Mouse (Mus musculus): ENCODE results near the gene Tmem198b.
A peak's percentile ranks its signal among the peaks of the same experiment; 100 is the strongest.
"Not testable (repeated sequence)": the region's sequence is repeated elsewhere in the genome, so short reads cannot be mapped to it uniquely, and the experiment has no call there.

Tmem198b gene

GRCm38 (mm10) chr10:128804271-128805091, at the start of gene Tmem198b:
Gene Tmem198b, minus strand, starts transcription at chr10:128804370.
- DNase-seq: peak; percentile 59 to 60

DNA sequence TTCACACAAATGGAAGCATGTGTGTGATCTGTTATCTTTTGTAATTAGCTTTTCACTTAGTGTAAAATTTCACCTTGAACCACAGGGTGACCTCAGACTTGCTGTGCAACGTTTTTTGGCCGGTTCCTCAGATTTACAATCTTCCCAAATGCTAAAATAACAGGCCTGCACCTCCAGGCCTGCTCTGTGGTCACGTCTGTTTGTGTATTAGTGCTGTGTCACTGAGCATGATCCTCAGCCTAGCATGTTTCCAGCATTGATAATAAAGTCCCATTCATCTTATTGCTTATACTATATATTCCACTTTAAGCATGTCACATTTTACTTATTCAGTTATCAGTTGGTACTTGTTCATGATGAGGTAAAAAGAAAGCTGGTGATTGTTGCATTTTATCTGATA, 46.2 kb upstream of the Tmem198b start:
- no peak for DNase-seq

DNA sequence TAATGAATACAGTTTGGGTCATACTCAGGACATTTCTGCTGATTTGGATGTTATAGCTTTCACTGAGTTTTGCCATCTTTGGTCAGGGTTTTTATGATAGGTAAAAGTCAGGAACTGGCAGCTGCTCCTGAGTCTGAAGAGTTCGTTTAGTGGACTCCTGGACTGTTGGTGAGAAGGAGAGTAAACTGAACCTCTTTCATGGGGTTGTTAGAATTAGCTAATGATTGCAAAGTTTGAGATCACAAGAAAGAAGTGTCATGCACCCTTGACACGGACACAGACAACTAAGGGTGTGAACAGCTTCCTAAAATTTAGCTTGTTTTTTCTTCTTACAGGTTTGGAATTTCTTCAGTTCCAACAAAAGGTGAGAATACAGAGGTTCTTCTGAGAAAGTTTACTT, 44.3 kb upstream of the Tmem198b start:
- no peak for DNase-seq

GRCm38 (mm10) chr10:128846664-128847063, 42.5 kb upstream of the Tmem198b start:
- no peak for DNase-seq

- DNase-seq: no peak
Observed at GRCm38 (mm10) chr10:128845516-128845915, 41.3 kb upstream of the Tmem198b start.

- no peak for DNase-seq
Observed at GRCm38 (mm10) chr10:128843260-128843659, 39.1 kb upstream of the Tmem198b start.

DNA sequence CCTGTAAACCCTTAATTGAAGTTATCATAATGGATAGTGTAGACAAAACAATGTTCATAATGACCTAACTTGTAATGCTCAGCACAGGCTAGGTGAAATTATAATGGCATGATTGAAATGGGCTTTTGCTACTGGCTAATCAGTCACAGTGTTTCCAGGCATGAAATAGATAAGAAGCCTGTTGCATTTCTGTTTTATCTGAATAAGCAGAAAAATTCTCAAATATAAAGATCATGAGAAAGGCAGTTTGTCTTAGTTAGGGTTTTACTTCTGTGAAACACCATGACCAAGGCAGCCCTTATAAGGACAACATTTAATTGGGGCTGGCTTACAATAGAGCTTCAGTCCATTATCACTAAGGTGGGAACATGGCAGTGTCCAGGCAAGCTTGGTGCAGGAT, 36.4 kb upstream of the Tmem198b start:
- DNase-seq: no peak

DNA sequence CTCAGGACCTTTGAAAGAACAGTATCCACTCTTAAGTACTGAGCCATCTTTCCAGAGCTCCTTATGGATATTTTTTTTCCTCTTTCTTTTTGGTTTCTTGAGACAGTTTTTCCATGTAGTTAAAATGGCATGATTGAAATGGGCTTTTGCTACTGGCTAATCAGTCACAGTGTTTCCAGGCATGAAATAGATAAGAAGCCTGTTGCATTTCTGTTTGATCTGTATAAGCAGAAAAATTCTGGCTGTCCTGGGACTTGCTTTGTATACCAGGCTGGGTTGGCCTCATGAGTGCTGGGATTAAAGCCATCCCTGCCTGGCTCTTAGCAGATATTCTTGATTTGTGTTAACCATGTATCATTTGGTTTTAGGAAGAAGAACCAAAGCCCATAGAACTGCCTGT, 35.3 kb upstream of the Tmem198b start:
- DNase-seq: no peak

DNA sequence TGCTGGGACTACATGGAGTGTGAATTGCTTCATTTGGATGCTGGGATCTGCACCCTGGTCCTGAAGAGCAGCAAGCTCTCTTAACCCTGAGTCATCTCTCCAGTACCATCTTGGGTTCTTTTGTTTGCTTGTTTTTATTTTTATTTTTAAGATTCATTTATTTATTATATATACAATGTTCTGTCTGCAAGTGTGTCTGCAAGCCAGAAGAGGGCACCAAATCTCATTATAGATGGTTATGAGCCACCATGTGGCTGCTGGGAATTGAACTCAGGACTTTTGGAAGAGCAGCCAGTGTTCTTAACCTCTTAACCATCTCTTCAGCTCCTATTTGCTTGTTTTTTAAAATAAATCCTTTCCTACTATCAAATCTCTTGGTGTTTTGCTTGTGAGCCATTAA, 33.2 kb upstream of the Tmem198b start:
- no peak for DNase-seq

DNA sequence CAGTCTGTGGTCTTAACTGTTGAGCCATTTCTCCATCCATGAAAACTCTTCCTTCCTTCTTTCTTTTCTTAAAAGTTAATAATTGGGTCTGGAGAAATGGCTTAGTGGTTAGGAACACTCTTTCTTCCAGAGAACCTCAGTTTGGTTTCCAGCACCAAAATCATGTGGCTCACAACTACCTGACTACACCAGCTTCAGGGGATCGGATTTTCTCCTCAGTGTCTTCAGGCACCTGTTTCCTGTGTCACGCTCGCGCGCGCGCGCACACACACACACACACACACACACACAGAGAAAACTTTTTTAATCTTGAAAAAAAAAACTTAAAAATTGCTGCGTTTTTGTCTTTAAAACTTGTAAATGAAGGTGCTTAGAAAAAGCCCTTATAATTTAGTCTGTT, 19.7 kb upstream of the Tmem198b start:
- DNase-seq: peak in 1 of 2 experiments; percentile 44

GRCm38 (mm10) chr10:128823087-128823486, 18.9 kb upstream of the Tmem198b start:
- not testable (repeated sequence) for DNase-seq

GRCm38 (mm10) chr10:128822135-128822534, 18.0 kb upstream of the Tmem198b start:
- no peak for DNase-seq

- peak; percentile 93 to 95 for DNase-seq
Observed at GRCm38 (mm10) chr10:128821358-128822056, 17.3 kb upstream of the Tmem198b start, which contains the start of gene Ormdl2. Gene Ormdl2, minus strand, starts transcription at chr10:128821645.

GRCm38 (mm10) chr10:128820217-128820616, 16.0 kb upstream of the Tmem198b start:
- no peak for DNase-seq

DNA sequence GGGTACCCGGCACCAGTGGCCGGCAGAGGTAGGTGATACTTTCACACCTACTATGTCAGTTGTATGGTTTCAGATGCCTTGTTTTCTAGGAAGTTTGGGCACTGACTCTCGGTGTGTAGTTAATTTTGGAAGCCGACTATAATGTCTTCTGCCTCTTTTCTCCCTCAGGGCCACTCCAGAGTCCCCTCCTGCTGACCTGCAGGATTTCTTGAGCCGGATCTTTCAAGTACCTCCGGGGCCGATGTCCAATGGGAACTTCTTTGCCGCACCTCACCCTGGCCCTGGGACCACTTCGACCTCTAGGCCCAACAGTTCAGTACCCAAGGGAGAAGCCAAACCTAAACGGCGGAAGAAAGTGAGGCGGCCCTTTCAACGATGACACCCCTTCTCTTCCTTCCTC, 12.9 kb upstream of the Tmem198b start, which contains the start of gene Sarnp:
Gene Sarnp (plus strand): TSS at position 301 of the 400 bp plus-strand sequence.
- DNase-seq: no peak

DNA sequence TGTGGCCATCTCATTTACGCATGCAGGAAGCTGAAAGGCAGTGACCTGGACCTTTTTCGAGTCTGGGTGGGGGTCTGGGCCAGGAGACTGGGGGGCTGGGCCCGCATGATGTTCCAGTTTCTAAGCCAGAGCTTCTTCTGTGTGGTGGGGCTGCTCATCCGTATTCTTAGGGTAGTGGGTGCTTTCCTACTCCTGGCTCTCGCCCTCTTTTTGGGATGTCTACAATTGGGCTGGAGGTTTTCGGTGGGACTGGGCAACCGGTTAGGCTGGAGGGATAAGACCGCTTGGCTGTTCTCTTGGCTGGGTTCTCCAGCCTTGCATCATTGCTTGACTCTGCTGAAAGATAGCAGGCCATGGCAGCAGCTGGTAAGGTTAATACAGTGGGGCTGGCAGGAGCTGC, 2.8 kb upstream of the Tmem198b start:
- DNase-seq: no peak

DNA sequence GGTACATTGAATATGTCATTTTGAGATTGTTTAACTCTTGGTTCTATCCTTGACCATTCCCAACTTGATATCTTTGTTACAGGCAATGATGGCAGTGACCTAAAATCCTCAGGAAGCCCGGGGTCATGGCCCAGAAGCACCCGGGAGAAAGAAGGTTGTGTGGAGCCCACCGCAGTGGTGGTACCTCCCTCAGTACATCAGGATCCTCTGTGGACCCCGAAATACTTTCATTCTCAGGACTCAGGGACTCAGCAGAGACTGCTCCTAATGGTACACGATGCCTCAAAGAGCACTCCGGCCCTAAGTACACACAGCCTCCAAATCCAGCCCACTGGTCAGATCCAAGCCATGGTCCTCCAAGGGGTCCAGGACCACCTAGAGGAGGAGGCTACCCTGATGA, 1.9 kb upstream of the Tmem198b start:
- DNase-seq: peak in 1 of 2 experiments; percentile 24

DNA sequence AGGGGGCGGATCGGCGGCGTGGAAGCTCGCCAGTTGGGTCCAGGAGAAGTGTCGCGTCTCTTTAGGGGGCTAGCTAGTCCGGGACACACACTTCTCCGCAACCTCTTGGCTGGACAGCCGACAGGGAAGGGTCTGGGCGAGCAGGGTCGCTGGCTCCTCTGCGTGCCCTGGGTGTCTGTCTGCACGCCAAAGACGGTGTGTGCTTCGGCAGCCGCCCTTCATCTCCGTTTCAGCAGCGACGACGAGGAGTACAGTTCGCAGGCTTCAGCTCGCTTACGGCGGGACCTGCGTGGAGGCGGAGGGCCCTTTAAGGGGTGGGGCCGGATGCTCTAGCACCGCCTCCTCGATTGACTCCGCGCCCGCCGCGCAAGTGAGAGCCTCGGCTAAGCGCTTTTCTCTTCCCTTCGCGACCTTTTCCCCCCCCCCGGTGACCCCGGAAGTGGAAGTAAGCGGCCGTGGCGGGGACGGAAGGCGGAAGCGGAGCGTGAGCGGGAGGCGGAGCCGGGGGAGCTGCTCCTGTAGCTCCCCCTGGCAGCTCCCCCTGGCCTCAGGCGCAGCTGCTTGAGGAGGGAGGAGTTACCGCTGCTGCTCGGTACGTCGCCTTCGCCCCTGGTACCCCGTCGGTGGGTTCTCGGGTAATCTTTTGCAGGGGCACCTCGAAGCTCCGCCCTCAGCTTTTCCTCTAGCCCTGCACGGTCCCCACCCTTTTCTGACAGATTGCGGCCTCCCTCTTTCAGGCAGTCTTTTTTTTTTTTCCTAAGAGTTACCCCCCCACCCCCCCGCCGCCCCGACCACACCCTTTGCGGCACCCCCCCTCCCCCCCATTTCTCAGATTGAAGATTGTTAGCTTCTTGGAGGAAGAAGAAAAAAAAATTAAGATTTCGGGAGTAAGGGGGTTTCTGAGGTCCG, 1.2 kb upstream of the Tmem198b start:
- peak; percentile 95 to 97 for DNase-seq

GRCm38 (mm10) chr10:128803771-128804270, 349 bp downstream of the Tmem198b start, which contains the start of gene Dnajc14:
Gene Dnajc14, plus strand, starts transcription at chr10:128804062.
- peak in 1 of 2 experiments; percentile 38 for DNase-seq

DNA sequence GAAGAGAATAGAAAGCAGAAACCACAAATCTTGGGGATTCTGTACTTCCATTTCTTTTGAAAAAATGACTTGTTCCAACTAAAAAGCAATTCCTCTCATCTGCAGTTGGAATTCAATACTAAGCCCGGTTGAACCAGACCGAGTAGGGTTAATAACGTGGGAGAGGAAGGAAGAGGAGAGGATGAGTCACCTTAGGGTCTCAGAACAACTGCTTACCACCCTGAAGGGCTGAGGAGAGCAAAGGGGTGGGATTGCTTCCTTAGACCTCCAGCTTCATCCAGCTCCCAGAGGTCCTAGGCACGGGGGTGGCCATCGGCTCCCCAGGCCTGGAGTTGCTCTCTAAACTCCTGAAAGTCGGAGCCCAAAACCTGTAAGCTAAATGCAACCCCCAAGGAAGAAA, 809 bp downstream of the Tmem198b start:
- no peak for DNase-seq

DNA sequence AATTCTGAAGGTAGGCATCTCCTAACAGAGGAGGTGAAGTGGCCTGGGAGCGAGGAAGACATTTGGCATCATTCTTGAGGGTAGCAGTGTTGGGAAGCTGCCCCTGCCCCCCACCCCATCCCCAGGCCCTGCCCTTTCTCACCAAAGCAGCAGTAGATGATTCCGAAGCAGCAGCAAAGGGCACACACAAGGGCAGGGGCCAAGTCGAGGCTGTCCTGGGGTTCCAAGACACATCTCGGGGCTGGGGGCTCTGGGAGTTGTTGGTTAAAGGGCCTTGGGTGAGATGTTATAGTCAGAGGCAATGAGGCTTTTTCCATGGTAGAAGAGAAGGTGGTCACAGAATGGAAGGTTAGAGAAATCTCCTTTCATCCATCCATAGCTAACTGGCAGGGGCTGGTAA, 1.2 kb downstream of the Tmem198b start:
- no peak for DNase-seq

DNA sequence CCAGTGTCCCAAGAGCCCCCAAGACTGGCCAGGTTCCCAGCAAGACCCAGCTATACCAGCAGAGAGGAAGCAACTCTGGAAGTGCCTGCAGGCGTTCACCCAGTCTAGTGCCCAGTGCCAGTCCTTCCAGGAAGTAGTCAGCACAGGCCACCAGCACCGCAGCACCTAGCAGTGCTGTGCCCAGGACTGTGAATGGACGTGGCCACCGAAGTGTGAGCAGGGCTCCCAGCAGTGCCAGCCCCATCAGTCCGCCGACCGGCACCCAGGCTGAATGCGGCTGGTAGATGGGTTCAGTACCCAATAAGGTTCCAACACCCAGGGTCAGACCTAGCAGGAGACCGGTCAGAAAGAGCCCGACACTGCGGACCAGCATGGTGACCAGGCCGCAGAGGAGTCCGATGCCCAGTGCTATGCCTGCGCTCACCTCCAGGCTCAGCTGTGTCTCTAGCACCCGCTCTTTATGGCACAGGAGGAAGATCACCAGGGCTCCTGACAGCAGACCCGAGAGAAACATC, 2.1 kb downstream of the Tmem198b start:
- DNase-seq: no peak
